Mouse (Mus musculus) forebrain, embryonic 10.5 days (tissue): Measurements from ENCODE around the gene Armh1. TPM values are rescaled to one million over a fixed set of nuclear protein-coding genes. Genes with fewer than 3 reads are reported as not detected.
A peak's percentile ranks its signal among the peaks of the same experiment; 100 is the strongest.
"Not testable (repeated sequence)": the region's sequence is repeated elsewhere in the genome, so short reads cannot be mapped to it uniquely, and the experiment has no call there.

ENCODE experiments used
- DNase-seq: peaks from one replicate; pipeline ENCODE4 v3.0.0-alpha.2; 2017; ENCODE audit warnings: low spot score; ENCODE audit errors: extremely low spot score
- H3K27ac ChIP-seq: fragments of 300-500 bp; sonication (generic); 2 replicates; pipeline ENCODE4 v1.5.1; 2016; ENCODE audit warnings: mild to moderate bottlenecking
- H3K27me3 ChIP-seq: fragments of 300-500 bp; sonication (generic); 2 replicates; pipeline ENCODE4 v1.6.1; 2016; ENCODE audit warnings: mild to moderate bottlenecking; ENCODE audit not compliant: poor library complexity, severe bottlenecking
- H3K36me3 ChIP-seq: fragments of 300-500 bp; sonication (generic); replicated peaks from 2 replicates; pipeline ENCODE4 v1.6.1; 2016; ENCODE audit warnings: mild to moderate bottlenecking, moderate library complexity
- H3K4me1 ChIP-seq: fragments of 300-500 bp; sonication (generic); 2 replicates; pipeline ENCODE4 v1.6.1; 2016
- H3K4me3 ChIP-seq: fragments of 300-500 bp; sonication (generic); 2 replicates; pipeline ENCODE4 v1.5.1; 2016; ENCODE audit warnings: mild to moderate bottlenecking, moderate library complexity
- H3K9me3 ChIP-seq: fragments of 300-500 bp; sonication (generic); 2 replicates; pipeline ENCODE4 v1.6.1; 2016; ENCODE audit warnings: mild to moderate bottlenecking, moderate library complexity
- WGBS: fragments of 180-500 bp; shearing (Covaris S2); methylation state at CpG from one replicate; pipeline ENCODE4 v1.1.7; 2016; 5-methylcytosine and 5-hydroxymethylcytosine counted together
- polyA plus RNA-seq: library from polyadenylated mRNA; unstranded; fragments of >200 nt; fragmentation: Nextera tagmentation; extraction: Ambion mirVana; gene quantifications from 2 replicates; pipeline ENCODE4 v1.2.1, GENCODE M21; 2016

Armh1 gene
- polyA plus RNA-seq, 1 experiment from 2014 or later = 0.15 TPM

- H3K9me3 ChIP-seq = no peaks in the 10 kb centered on the region
- no peaks in the 10 kb centered on the region for H3K36me3 ChIP-seq
- no peak for DNase-seq
- no peak overlapping the region for H3K27ac ChIP-seq
- peaks cover 10% of the 10 kb centered on the region for H3K4me1 ChIP-seq
- 81% methylated on average over 2 of the region's 2 CpGs for WGBS
- H3K4me3 ChIP-seq = no peak overlapping the region
- H3K27me3 ChIP-seq = peaks cover 6% of the 10 kb centered on the region; the same call in 1 of the 2 replicates
Measured at GRCm38 (mm10) chr4:117261222-117261621, 9.3 kb upstream of the Armh1 start.

GRCm38 (mm10) chr4:117259909-117260308 is 8.0 kb upstream of the Armh1 start:
- not testable (repeated sequence) for H3K36me3 ChIP-seq
- WGBS = 70% methylated on average over 6 of the region's 6 CpGs

GRCm38 (mm10) chr4:117254672-117255071 is 2.7 kb upstream of the Armh1 start:
- H3K27me3 ChIP-seq = peaks cover 16% of the 10 kb centered on the region; the same call in 1 of the 2 replicates
- no peak for DNase-seq
- H3K27ac ChIP-seq = no peak overlapping the region
- H3K36me3 ChIP-seq = no peaks in the 10 kb centered on the region
- WGBS = 53% methylated on average over 6 of the region's 6 CpGs
- no peak overlapping the region for H3K4me3 ChIP-seq
- H3K4me1 ChIP-seq = peaks cover 38% of the 10 kb centered on the region
- no peaks in the 10 kb centered on the region for H3K9me3 ChIP-seq

More at GRCm38 (mm10) chr4:117259909-117260308, 8.0 kb upstream of the Armh1 start:
- not testable (repeated sequence) for H3K27ac ChIP-seq, H3K4me3 ChIP-seq, H3K9me3 ChIP-seq, H3K27me3 ChIP-seq, DNase-seq, H3K4me1 ChIP-seq

DNA sequence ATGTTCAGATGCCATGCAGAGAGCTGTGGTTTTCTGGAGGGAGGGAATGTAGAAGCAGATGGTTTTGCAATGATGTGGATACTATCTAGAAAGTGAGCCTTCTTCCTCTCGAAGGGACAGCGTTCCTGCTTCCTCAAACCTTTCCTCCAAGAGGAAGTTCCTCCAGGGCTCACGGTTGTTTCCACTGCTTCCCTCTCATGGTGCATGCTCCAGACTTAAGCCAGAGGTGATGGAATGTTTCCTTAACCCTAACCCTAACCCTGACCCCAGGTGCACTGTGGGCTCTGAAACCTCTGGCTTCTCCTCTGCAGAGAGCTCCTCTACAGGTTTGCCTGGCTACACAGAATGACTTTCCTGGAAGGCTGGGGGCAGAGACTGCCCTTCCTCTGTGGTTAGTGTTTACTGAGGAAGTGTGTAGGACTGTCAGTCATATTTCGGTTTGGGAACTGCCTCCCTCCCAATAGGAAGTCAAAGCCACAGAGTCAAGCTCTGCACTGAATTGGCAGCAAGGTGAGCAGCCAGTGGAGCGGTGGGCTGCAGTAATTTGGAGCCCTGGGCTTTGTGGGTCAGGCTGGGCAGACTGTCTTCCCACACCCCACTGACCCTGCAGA is 2.2 kb upstream of the Armh1 start:
- Histone ChIP-seq H3K27me3 (peaks cover 16% of the 10 kb centered on the region; the same call in 1 of the 2 replicates), H3K9me3 (no peaks in the 10 kb centered on the region), H3K4me3 (no peak overlapping the region), H3K36me3 (no peaks in the 10 kb centered on the region), H3K27ac (no peak overlapping the region), H3K4me1 (peaks cover 38% of the 10 kb centered on the region)
- WGBS = 63% methylated on average over 5 of the region's 5 CpGs
- no peak for DNase-seq

GRCm38 (mm10) chr4:117253218-117254016 is 1.5 kb upstream of the Armh1 start:
- no peaks in the 10 kb centered on the region for H3K9me3 ChIP-seq
- 79% methylated on average over 12 of the region's 12 CpGs for WGBS
- no peak overlapping the region for H3K4me3 ChIP-seq
- peaks cover 38% of the 10 kb centered on the region for H3K4me1 ChIP-seq
- no peaks in the 10 kb centered on the region for H3K36me3 ChIP-seq
- H3K27ac ChIP-seq = no peak overlapping the region
- peaks cover 16% of the 10 kb centered on the region; the same call in 1 of the 2 replicates for H3K27me3 ChIP-seq
- no peak for DNase-seq

DNA sequence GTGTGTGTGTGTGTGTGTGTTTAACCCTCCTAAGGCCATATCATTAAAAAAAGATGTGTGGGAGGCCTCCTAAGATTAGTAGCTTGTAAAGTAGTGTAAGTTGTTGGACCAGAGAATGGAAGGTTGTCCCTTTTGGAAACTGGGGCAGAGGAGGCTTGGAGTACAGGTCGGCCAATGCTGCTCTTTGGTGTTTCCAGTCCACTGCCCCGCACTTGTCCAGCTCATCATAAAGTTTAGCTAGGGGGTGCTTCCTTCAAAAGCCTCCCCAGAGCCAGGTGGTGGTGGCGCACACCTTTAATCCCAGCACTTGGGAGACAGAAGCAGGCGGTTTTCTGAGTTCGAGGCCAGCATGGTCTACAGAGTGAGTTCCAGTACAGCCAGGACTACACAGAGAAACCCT is 830 bp upstream of the Armh1 start:
- peak overlapping the region; percentile 74 for H3K4me3 ChIP-seq
- peak overlapping the region; percentile 92; the same call in 1 of the 2 replicates for H3K27ac ChIP-seq

GRCm38 (mm10) chr4:117252351-117252750 is 426 bp upstream of the Armh1 start:
- DNase-seq = no peak
- Histone ChIP-seq H3K4me1 (peaks cover 38% of the 10 kb centered on the region), H3K27ac (peak overlapping the region; percentile 92), H3K27me3 (peaks cover 16% of the 10 kb centered on the region; the same call in 1 of the 2 replicates), H3K4me3 (peak overlapping the region; percentile 74), H3K9me3 (no peaks in the 10 kb centered on the region), H3K36me3 (no peaks in the 10 kb centered on the region)
- WGBS = 29% methylated on average over 5 of the region's 5 CpGs

More for the DNA sequence above, 830 bp upstream of the Armh1 start:
- no peak for DNase-seq
- peaks cover 16% of the 10 kb centered on the region; the same call in 1 of the 2 replicates for H3K27me3 ChIP-seq
- H3K36me3 ChIP-seq = no peaks in the 10 kb centered on the region
- WGBS = 88% methylated on average over 5 of the region's 5 CpGs
- H3K4me1 ChIP-seq = peaks cover 38% of the 10 kb centered on the region
- H3K9me3 ChIP-seq = no peaks in the 10 kb centered on the region

DNA sequence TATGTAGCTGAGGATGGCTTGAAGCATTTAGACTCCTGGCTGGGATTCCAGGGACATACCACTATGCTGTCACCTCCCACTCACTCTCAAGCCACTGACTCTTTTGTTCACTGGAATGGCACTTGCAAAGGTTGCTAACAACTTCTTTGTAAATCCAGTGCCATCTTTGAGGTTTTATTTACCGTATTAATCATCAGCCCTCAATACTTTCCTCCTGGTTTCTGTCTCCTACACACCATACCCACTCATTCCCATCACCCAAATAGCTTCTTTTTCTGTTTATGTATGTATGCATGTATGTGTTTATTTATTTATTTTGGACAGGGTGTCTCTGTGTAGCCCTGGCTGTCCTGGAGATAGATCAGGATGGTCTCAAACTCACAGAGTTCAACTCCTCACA is 943 bp downstream of the Armh1 start:
- Histone ChIP-seq H3K27ac (no peak overlapping the region), H3K4me1 (peaks cover 38% of the 10 kb centered on the region), H3K36me3 (no peaks in the 10 kb centered on the region), H3K9me3 (no peaks in the 10 kb centered on the region), H3K4me3 (peak overlapping the region; percentile 74), H3K27me3 (peaks cover 16% of the 10 kb centered on the region; the same call in 1 of the 2 replicates)
- 77% methylated on average over 1 of the region's 1 CpGs for WGBS
- DNase-seq = no peak

DNA sequence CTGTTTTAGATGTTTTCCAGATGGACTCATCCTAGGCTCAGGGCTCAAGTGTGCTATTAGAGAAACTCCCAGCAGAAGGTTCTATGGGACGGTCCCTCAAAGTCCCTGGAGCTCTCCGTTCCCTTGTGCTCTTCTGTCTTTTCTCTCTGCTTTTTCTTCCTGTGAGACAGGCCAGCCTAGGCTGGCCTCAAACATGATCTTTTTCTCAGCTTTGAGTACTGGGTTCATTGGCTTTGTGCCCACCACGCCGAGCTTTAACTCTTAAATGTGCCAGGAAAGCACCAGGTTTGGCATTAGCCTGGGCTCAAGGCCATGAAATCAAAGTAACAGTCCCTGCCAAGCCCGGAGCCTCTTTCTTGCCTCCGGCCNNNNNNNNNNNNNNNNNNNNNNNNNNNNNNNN is 11.1 kb downstream of the Armh1 start:
- Histone ChIP-seq H3K4me1 (peaks cover 7% of the 10 kb centered on the region; the same call in 1 of the 2 replicates), H3K27me3 (no peaks in the 10 kb centered on the region), H3K4me3 (no peak overlapping the region), H3K27ac (no peak overlapping the region), H3K9me3 (no peaks in the 10 kb centered on the region), H3K36me3 (no peaks in the 10 kb centered on the region)
- no peak for DNase-seq
- WGBS = 88% methylated on average over 6 of the region's 6 CpGs

DNA sequence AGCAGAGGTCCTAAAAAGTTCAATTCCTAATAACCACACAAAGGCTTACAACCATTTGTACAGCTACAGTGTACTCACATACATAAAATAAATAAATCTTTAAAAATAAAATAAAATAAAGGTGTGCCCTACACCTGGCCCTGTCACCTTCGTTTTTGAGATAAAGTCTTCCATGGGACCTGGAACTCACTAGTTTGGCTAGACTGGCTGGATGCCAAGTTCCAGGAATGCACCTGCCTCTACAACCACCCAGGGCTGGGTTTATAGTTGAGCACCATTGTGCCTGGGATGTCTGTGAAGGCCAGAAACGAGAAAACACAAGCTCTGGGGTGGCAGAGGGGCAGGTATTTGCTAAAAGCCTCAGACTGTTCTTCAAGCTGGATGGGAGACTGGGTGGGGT is 12.8 kb downstream of the Armh1 start:
- H3K4me3 ChIP-seq = no peak overlapping the region
- H3K4me1 ChIP-seq = peaks cover 10% of the 10 kb centered on the region
- DNase-seq = no peak
- 69% methylated on average over 2 of the region's 2 CpGs for WGBS
- H3K36me3 ChIP-seq = no peaks in the 10 kb centered on the region
- H3K9me3 ChIP-seq = no peaks in the 10 kb centered on the region
- H3K27me3 ChIP-seq = no peaks in the 10 kb centered on the region
- no peak overlapping the region for H3K27ac ChIP-seq

DNA sequence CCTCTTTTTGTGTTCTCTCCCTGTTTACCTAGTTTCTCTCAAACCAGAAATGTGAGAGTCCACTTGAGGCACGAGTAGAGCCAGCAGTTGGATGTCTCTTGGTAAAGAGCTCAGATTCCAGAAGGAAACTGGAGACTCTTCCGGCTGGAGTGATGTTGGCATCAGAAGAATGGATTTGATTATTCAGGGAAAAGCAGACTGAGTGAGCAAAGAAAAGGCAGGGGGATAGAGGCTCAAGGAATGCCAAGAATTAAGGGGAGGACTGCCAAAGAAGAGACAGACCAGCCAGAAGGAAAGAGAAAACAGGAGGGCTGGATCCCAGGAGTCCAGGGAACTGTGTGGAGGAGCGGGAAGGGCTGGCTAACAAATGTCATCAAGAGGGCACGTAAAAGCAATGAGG is 16.1 kb downstream of the Armh1 start:
- H3K36me3 ChIP-seq = no peaks in the 10 kb centered on the region
- H3K4me1 ChIP-seq = peaks cover 10% of the 10 kb centered on the region
- peaks cover 3% of the 10 kb centered on the region; the same call in 1 of the 2 replicates for H3K27me3 ChIP-seq
- H3K4me3 ChIP-seq = no peak overlapping the region
- no peak for DNase-seq
- H3K27ac ChIP-seq = no peak overlapping the region
- 67% methylated on average over 4 of the region's 4 CpGs for WGBS
- no peaks in the 10 kb centered on the region for H3K9me3 ChIP-seq

GRCm38 (mm10) chr4:117234166-117234741 is 17.7 kb downstream of the Armh1 start:
- Histone ChIP-seq H3K27ac (no peak overlapping the region), H3K36me3 (no peaks in the 10 kb centered on the region), H3K9me3 (no peaks in the 10 kb centered on the region), H3K27me3 (peaks cover 8% of the 10 kb centered on the region; the same call in 1 of the 2 replicates), H3K4me1 (peaks cover 10% of the 10 kb centered on the region), H3K4me3 (no peak overlapping the region)
- DNase-seq = no peak
- 67% methylated on average over 7 of the region's 7 CpGs for WGBS

DNA sequence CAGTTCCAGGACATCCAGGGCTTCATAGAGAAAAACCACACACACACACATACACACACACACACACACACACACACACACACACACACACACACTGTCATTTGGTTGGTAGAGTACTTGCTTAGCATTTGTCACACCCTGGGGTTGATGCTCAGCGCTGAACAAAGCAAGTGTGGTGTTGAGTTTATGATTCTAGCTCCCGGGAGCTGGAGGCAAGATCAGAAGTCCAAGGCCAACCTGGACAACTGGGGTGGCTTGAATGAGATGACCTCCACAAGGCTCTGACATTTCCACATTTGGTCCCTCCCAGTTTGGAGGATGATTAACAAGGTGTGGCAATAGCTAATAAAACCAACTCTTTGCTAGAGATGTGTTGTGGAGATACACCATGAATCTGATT is 20.7 kb downstream of the Armh1 start:
- DNase-seq = no peak
- H3K4me1 ChIP-seq = peaks cover 10% of the 10 kb centered on the region
- no peak overlapping the region for H3K4me3 ChIP-seq
- H3K27ac ChIP-seq = no peak overlapping the region
- H3K9me3 ChIP-seq = no peaks in the 10 kb centered on the region
- no peaks in the 10 kb centered on the region for H3K36me3 ChIP-seq
- H3K27me3 ChIP-seq = peaks cover 10% of the 10 kb centered on the region; the same call in 1 of the 2 replicates
- 88% methylated on average over 2 of the region's 2 CpGs for WGBS
